Comparison of ENCODE assay signal across 25 mouse cellular contexts in the genomic region with DNA sequence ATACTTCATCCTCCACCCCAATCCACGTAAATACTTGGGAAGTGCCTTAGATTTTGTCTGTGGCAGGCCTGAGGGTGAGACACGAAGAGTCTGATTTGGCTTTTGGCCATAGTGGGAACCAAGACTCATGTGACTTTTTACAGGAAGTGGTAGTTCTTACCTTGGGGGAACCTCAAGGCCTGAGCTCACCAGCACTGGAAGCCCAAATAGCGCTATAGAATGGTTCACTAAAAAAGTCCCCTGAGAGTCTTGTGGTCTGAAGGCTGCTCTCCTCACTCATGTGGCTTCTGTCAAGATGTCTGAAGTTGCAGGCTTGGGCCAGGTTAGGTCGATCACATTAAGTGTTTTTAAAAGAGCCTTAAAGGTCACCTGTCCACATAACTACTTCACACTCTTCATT. TPM values are rescaled to one million over a fixed set of nuclear protein-coding genes. Genes with fewer than 3 reads are reported as not detected.
DNase-seq lines count a peak whose midpoint lies in the region; ATAC-seq and TF ChIP-seq lines count a peak whose summit lies in the region.
"Had no signal": no experiment of that assay in that cellular context is flagged by ENCODE, and none has a peak within 500 bp of the region (broad histone marks: within the 10 kb centered on the region; RNA-seq: fewer than 3 reads in every experiment).

No protein-coding gene starts in this region.

- H3K27me3 ChIP-seq in CH12.LX (replicated peaks) = no peaks in the 10 kb centered on the region
- H3K27me3 ChIP-seq: heart, embryonic 13.5 days; stomach, embryonic 15.5 days had no signal

- H3K36me3 ChIP-seq in CH12.LX (replicated peaks in 1 of 2; ENCODE audit: control insufficient read depth in 1 of 2, insufficient read depth in 1 of 2, low read length in 1 of 2) = no peaks in the 10 kb centered on the region
- H3K36me3 ChIP-seq: forebrain, embryonic 10.5 days; heart, embryonic 13.5 days; stomach, embryonic 15.5 days had no signal

- ATAC-seq in megakaryocyte progenitor cell, adult 5-6 weeks (replicated peaks; ENCODE audit: poor library complexity) = peak; percentile 23; the same call in 1 of the 2 replicates
- ATAC-seq: intestine, embryonic 16.5 days; lung, postnatal 0 days had no signal

- no peak overlapping the region for H3K27ac ChIP-seq in CH12.LX (ENCODE audit: insufficient read depth, low read depth)
- H3K27ac ChIP-seq: forebrain, embryonic 10.5 days; gastrocnemius, adult 2 months; heart, embryonic 13.5 days; hindbrain, embryonic 14.5 days; kidney, postnatal 0 days; stomach, embryonic 15.5 days had no signal

- DNase-seq in thymus, postnatal 0 days (ENCODE audit: low spot score) = peak; percentile 17
- DNase-seq in thymus, postnatal 14 days = no peak
- peak; percentile 81 for DNase-seq in CH12.LX (ENCODE audit: extremely low read depth)
- DNase-seq in ovary, postnatal 36 days (ENCODE audit: low spot score) = no peak
- DNase-seq in layer of hippocampus, adult 11-12 months (ENCODE audit: low spot score) = no peak
- no peak for DNase-seq in layer of hippocampus, adult 9-10 months (ENCODE audit: low spot score)
- DNase-seq: cerebellum, adult 18-20 months; gastrocnemius, adult 2 months; layer of hippocampus, postnatal 36 days; midbrain, embryonic 14.5 days; thymus, postnatal 36 days had no signal

- no peak for TF ChIP-seq CTCF in CH12.LX (conservative IDR thresholded peaks at IDR 0.05 in 1 of 2, IDR thresholded peaks at IDR 0.05 in 1 of 2; ENCODE audit: low read depth in 2 of 2, low read length in 2 of 2)

- H3K4me2 ChIP-seq in CH12.LX (ENCODE audit: insufficient read depth, low read depth, poor library complexity, severe bottlenecking) = peak overlapping the region; percentile 11; the same call in 1 of the 2 replicates
- H3K4me2 ChIP-seq: heart, embryonic 13.5 days; hindbrain, embryonic 14.5 days; stomach, embryonic 15.5 days had no signal

- H3K4me3 ChIP-seq in CH12.LX (replicated peaks in 1 of 3; ENCODE audit: low read depth in 2 of 3, low read length in 2 of 3, poor library complexity in 1 of 3) = no peak overlapping the region
- H3K4me3 ChIP-seq: forebrain, embryonic 10.5 days; gastrocnemius, adult 2 months; heart, embryonic 13.5 days; megakaryocyte, embryonic 14.5 days; stomach, embryonic 15.5 days had no signal

- in situ Hi-C loops in CH12.LX (cut with MboI; ENCODE audit: low pct_ligation_motif_present, low pct_unique_long_range_greater_than_20kb, low sequenced_read_pairs) = no loop called here

- H3K79me2 ChIP-seq in CH12.LX (replicated peaks; ENCODE audit: control insufficient read depth, extremely low read depth, insufficient read depth, poor library complexity, severe bottlenecking) = no peaks in the 10 kb centered on the region

- peaks cover 12% of the 10 kb centered on the region for H3K9me3 ChIP-seq in CH12.LX (replicated peaks; ENCODE audit: low read length)
- H3K9me3 ChIP-seq: stomach, embryonic 15.5 days had no signal

- dilution Hi-C loops in CH12.LX (cut with MboI; ENCODE audit: extremely low pct_ligation_motif_present, extremely low pct_unique_long_range_greater_than_20kb, low sequenced_read_pairs) = no loop called here

- TF ChIP-seq EP300 in CH12.LX (IDR thresholded peaks at IDR 0.05; ENCODE audit: low read length) = peak; percentile 50; the same call in 1 of the 2 replicates

- no peak overlapping the region for H3K9ac ChIP-seq in CH12.LX (ENCODE audit: insufficient read depth, low read depth)
- H3K9ac ChIP-seq: heart, embryonic 13.5 days; hindbrain, embryonic 14.5 days; stomach, embryonic 15.5 days had no signal

- no peak for TF ChIP-seq POLR2A in CH12.LX (IDR thresholded peaks at IDR 0.05; ENCODE audit: low read depth, low read length)

- TF ChIP-seq RAD21 in CH12.LX (IDR thresholded peaks at IDR 0.05; ENCODE audit: low read depth, low read length) = no peak

- H3K4me1 ChIP-seq in CH12.LX (ENCODE audit: control insufficient read depth in 1 of 2, insufficient read depth in 2 of 2) = peaks cover 12 to 20% of the 10 kb centered on the region in 2 experiments
- H3K4me1 ChIP-seq: forebrain, embryonic 10.5 days; heart, embryonic 13.5 days; megakaryocyte, embryonic 14.5 days; stomach, embryonic 15.5 days had no signal

TF ChIP-seq in CH12.LX, 34 proteins besides CTCF, POLR2A, EP300 and RAD21:
- peak; percentile 46; the same call in 1 of the 2 replicates for TF ChIP-seq MXI1 (IDR thresholded peaks at IDR 0.05; ENCODE audit: low read depth, low read length)
- peak; percentile 58; the same call in 1 of the 2 replicates for TF ChIP-seq MEF2A (IDR thresholded peaks at IDR 0.05; ENCODE audit: borderline replicate concordance, low read depth, low read length)
- no peak for TF ChIP-seq POLR2AphosphoS2 (IDR thresholded peaks at IDR 0.05; ENCODE audit: low read depth, low read length)
- peak; percentile 91 for TF ChIP-seq BHLHE40 (IDR thresholded peaks at IDR 0.05; ENCODE audit: low read depth, low read length)
- TF ChIP-seq ZNF384 (IDR thresholded peaks at IDR 0.05; ENCODE audit: low read depth, low read length) = 0 out of 2 replicates have a peak, but pooled peaks have one; percentile 17
- peak; percentile 19; the same call in 1 of the 2 replicates for TF ChIP-seq SIN3A (IDR thresholded peaks at IDR 0.05; ENCODE audit: low read length)
- no peak for TF ChIP-seq NELFE (IDR thresholded peaks at IDR 0.05; ENCODE audit: low read depth, low read length)
- TF ChIP-seq MAX (IDR thresholded peaks at IDR 0.05; ENCODE audit: low read length) = peak; percentile 25; the same call in 1 of the 2 replicates
- TF ChIP-seq TCF12 (IDR thresholded peaks at IDR 0.05; ENCODE audit: low read depth, low read length) = 0 out of 2 replicates have a peak, but pooled peaks have one; percentile 7
- peak; percentile 81 for TF ChIP-seq ETS1 (conservative IDR thresholded peaks at IDR 0.05; ENCODE audit: low read depth, low read length)
- peak; percentile 81 for TF ChIP-seq MYC (IDR thresholded peaks at IDR 0.05; ENCODE audit: low read depth, low read length)
- no peak for TF ChIP-seq HCFC1 (IDR thresholded peaks at IDR 0.05; ENCODE audit: low read depth, low read length)
- TF ChIP-seq ELF1 (IDR thresholded peaks at IDR 0.05; ENCODE audit: low read depth, low read length) = peak; percentile 69
- TF ChIP-seq SMC3 (IDR thresholded peaks at IDR 0.05; ENCODE audit: low read depth, low read length) = no peak; the same call in 1 of the 2 replicates
- 0 out of 2 replicates have a peak, but pooled peaks have one; percentile 23 for TF ChIP-seq MAFK (IDR thresholded peaks at IDR 0.05; ENCODE audit: insufficient replicate concordance, low read length)
- TF ChIP-seq IRF4 (IDR thresholded peaks at IDR 0.05; ENCODE audit: low read depth, low read length) = peak; percentile 65

RNA-seq across cellular contexts. Expression of gene Spata3, which starts 18.6 kb away (rescaled TPM):
- not detected in 2 replicates for polyA plus RNA-seq in thymus, postnatal 0 days (2015; fragmentation: Nextera tagmentation; extraction: Ambion mirVana)
- total RNA-seq in CH12.LX (2012; rRNA removed) = not detected in 2 replicates
- total RNA-seq in CH12.LX (2014; rRNA removed) = not detected in 2 replicates
- polyA plus RNA-seq in CH12.LX (2012; ENCODE audit: insufficient read length, low read depth) = not detected in 2 replicates
- total RNA-seq in megakaryocyte progenitor cell, adult 5-6 weeks (2015) = not detected in 2 replicates
- not detected in 2 replicates for total RNA-seq in megakaryocyte progenitor cell, adult 5-6 weeks (2017)
- total RNA-seq: adrenal gland, adult 18-20 months; adrenal gland, postnatal 4 days; gastrocnemius, adult 2 months; granulocyte monocyte progenitor cell, adult 5-6 weeks; heart, postnatal 25 days had no signal
- polyA plus RNA-seq: forebrain, embryonic 10.5 days; heart, embryonic 13.5 days; intestine, embryonic 16.5 days; limb, embryonic 14.5 days; lung, postnatal 0 days; stomach, embryonic 15.5 days had no signal

RNA-seq across cellular contexts. Expression of gene Gpr55, which starts 37.2 kb away (rescaled TPM):
- polyA plus RNA-seq in thymus, postnatal 0 days (2015; fragmentation: Nextera tagmentation; extraction: Ambion mirVana) = 0.39 and 0.58 TPM in 2 replicates
- 24.3 and 25.6 TPM in 2 replicates for total RNA-seq in CH12.LX (2012; rRNA removed)
- total RNA-seq in CH12.LX (2014; rRNA removed) = 16.2 and 16.4 TPM in 2 replicates
- 17.3 and 20.3 TPM in 2 replicates for polyA plus RNA-seq in CH12.LX (2012; ENCODE audit: insufficient read length, low read depth)
- total RNA-seq in megakaryocyte progenitor cell, adult 5-6 weeks (2015) = not detected in 2 replicates
- total RNA-seq in megakaryocyte progenitor cell, adult 5-6 weeks (2017) = not detected in 2 replicates
- total RNA-seq: gastrocnemius, adult 2 months; granulocyte monocyte progenitor cell, adult 5-6 weeks; heart, postnatal 25 days; layer of hippocampus, postnatal 36 days had no signal
- polyA plus RNA-seq: forebrain, embryonic 10.5 days had no signal

RNA-seq across cellular contexts. Expression of gene 2810459M11Rik, which starts 47.7 kb away (rescaled TPM):
- 0.14 and 0.15 TPM in 2 replicates for polyA plus RNA-seq in thymus, postnatal 0 days (2015; fragmentation: Nextera tagmentation; extraction: Ambion mirVana)
- not detected in 2 replicates for total RNA-seq in CH12.LX (2012; rRNA removed)
- not detected in 2 replicates for total RNA-seq in CH12.LX (2014; rRNA removed)
- not detected in 2 replicates for polyA plus RNA-seq in CH12.LX (2012; ENCODE audit: insufficient read length, low read depth)
- total RNA-seq in megakaryocyte progenitor cell, adult 5-6 weeks (2015) = not detected in 2 replicates
- total RNA-seq in megakaryocyte progenitor cell, adult 5-6 weeks (2017) = not detected in 2 replicates
- total RNA-seq: granulocyte monocyte progenitor cell, adult 5-6 weeks; heart, postnatal 25 days had no signal

Comparison
In these comparisons a context has a peak if more than half of its experiments do, and no peak if none do; other contexts are left out.
1. DNase-seq: peak in thymus, postnatal 0 days (single experiment) and CH12.LX (single experiment); none in thymus, postnatal 14 days (single experiment), ovary, postnatal 36 days (single experiment), layer of hippocampus, adult 11-12 months (single experiment) and layer of hippocampus, adult 9-10 months (single experiment).
2. RNA of gene Gpr55, which starts 37.2 kb away (total RNA-seq): 16.2 to 25.6 TPM in CH12.LX; not detected in megakaryocyte progenitor cell, adult 5-6 weeks; every median in the first group is over 10 times any median in the second.